Mouse (Mus musculus): ENCODE results near the gene Nfxl1. TPM values are rescaled to one million over a fixed set of nuclear protein-coding genes. Genes with fewer than 3 reads are reported as not detected.
"Not testable (repeated sequence)": the region's sequence is repeated elsewhere in the genome, so short reads cannot be mapped to it uniquely, and the experiment has no call there.

Nfxl1 gene
- polyA plus RNA-seq, 1 experiment: 0.24 TPM

- Histone ChIP-seq H3K27me3 (ENCODE audit: control insufficient read depth) (no peaks in the 10 kb centered on the region), H3K36me3 (ENCODE audit: control insufficient read depth) (no peaks in the 10 kb centered on the region), H3K9me3 (ENCODE audit: control insufficient read depth, low read length) (peaks cover 64% of the 10 kb centered on the region), H3K4me3 (replicated peaks) (no peak overlapping the region), H3K4me1 (ENCODE audit: control insufficient read depth) (peaks cover 5% of the 10 kb centered on the region)
- TF ChIP-seq TAL1 (IDR thresholded peaks at IDR 0.05; ENCODE audit: low read length) (no peak), GATA1 (IDR thresholded peaks at IDR 0.05; ENCODE audit: low read length) (no peak)
These were observed 6.1 kb upstream of the Nfxl1 start for GRCm38 (mm10) chr5:72565621-72566020.

GRCm38 (mm10) chr5:72563183-72563582 lies 3.7 kb upstream of the Nfxl1 start:
- H3K9me3 ChIP-seq (ENCODE audit: control insufficient read depth, low read length): peaks cover 44% of the 10 kb centered on the region
- H3K4me3 ChIP-seq (replicated peaks); H3K36me3 ChIP-seq (ENCODE audit: control insufficient read depth); H3K27me3 ChIP-seq (ENCODE audit: control insufficient read depth): not testable (repeated sequence)
- H3K4me1 ChIP-seq (ENCODE audit: control insufficient read depth): peaks cover 19% of the 10 kb centered on the region

GRCm38 (mm10) chr5:72560976-72561628 lies 1.6 kb upstream of the Nfxl1 start:
- peaks cover 27% of the 10 kb centered on the region for H3K9me3 ChIP-seq (ENCODE audit: control insufficient read depth, low read length)
- H3K36me3 ChIP-seq (ENCODE audit: control insufficient read depth): peaks cover under 1% of the 10 kb centered on the region
- H3K4me1 ChIP-seq (ENCODE audit: control insufficient read depth): peaks cover 20% of the 10 kb centered on the region
- no peak overlapping the region for H3K4me3 ChIP-seq (replicated peaks)
- TF ChIP-seq GATA1 (IDR thresholded peaks at IDR 0.05; ENCODE audit: low read length): no peak
- TF ChIP-seq TAL1 (IDR thresholded peaks at IDR 0.05; ENCODE audit: low read length): no peak
- H3K27me3 ChIP-seq (ENCODE audit: control insufficient read depth): no peaks in the 10 kb centered on the region

- H3K27me3 ChIP-seq (ENCODE audit: control insufficient read depth): no peaks in the 10 kb centered on the region
- peaks cover 20% of the 10 kb centered on the region for H3K4me1 ChIP-seq (ENCODE audit: control insufficient read depth)
- peak overlapping the region; percentile 97 for H3K4me3 ChIP-seq (replicated peaks)
- H3K9me3 ChIP-seq (ENCODE audit: control insufficient read depth, low read length): peaks cover 12% of the 10 kb centered on the region
- H3K36me3 ChIP-seq (ENCODE audit: control insufficient read depth): peaks cover 14% of the 10 kb centered on the region
- peak; percentile 44; the same call in 2 of the 3 replicates for TF ChIP-seq TAL1 (IDR thresholded peaks at IDR 0.05; ENCODE audit: low read length)
- no peak for TF ChIP-seq GATA1 (IDR thresholded peaks at IDR 0.05; ENCODE audit: low read length)
These were observed 563 bp downstream of the Nfxl1 start for GRCm38 (mm10) chr5:72558716-72559526.

- no peaks in the 10 kb centered on the region for H3K27me3 ChIP-seq (ENCODE audit: control insufficient read depth)
- H3K9me3 ChIP-seq (ENCODE audit: control insufficient read depth, low read length): no peaks in the 10 kb centered on the region
- peaks cover 31% of the 10 kb centered on the region for H3K36me3 ChIP-seq (ENCODE audit: control insufficient read depth)
- peaks cover 20% of the 10 kb centered on the region for H3K4me1 ChIP-seq (ENCODE audit: control insufficient read depth)
- H3K4me3 ChIP-seq (replicated peaks): no peak overlapping the region
- TF ChIP-seq TAL1 (IDR thresholded peaks at IDR 0.05; ENCODE audit: low read length) (no peak), GATA1 (IDR thresholded peaks at IDR 0.05; ENCODE audit: low read length) (no peak)
These were observed 3.2 kb downstream of the Nfxl1 start for GRCm38 (mm10) chr5:72556245-72556644.

GRCm38 (mm10) chr5:72551209-72551608 lies 8.3 kb downstream of the Nfxl1 start:
- H3K9me3 ChIP-seq (ENCODE audit: control insufficient read depth, low read length): no peaks in the 10 kb centered on the region
- TF ChIP-seq GATA1 (IDR thresholded peaks at IDR 0.05; ENCODE audit: low read length) (no peak), TAL1 (IDR thresholded peaks at IDR 0.05; ENCODE audit: low read length) (no peak)
- H3K36me3 ChIP-seq (ENCODE audit: control insufficient read depth): peaks cover 41% of the 10 kb centered on the region
- H3K4me3 ChIP-seq (replicated peaks): no peak overlapping the region
- no peaks in the 10 kb centered on the region for H3K27me3 ChIP-seq (ENCODE audit: control insufficient read depth)
- no peaks in the 10 kb centered on the region for H3K4me1 ChIP-seq (ENCODE audit: control insufficient read depth)

- peaks cover 38% of the 10 kb centered on the region for H3K36me3 ChIP-seq (ENCODE audit: control insufficient read depth)
- TF ChIP-seq GATA1 (IDR thresholded peaks at IDR 0.05; ENCODE audit: low read length): no peak
- TF ChIP-seq TAL1 (IDR thresholded peaks at IDR 0.05; ENCODE audit: low read length): no peak
- no peaks in the 10 kb centered on the region for H3K4me1 ChIP-seq (ENCODE audit: control insufficient read depth)
- H3K4me3 ChIP-seq (replicated peaks): no peak overlapping the region
- no peaks in the 10 kb centered on the region for H3K27me3 ChIP-seq (ENCODE audit: control insufficient read depth)
- H3K9me3 ChIP-seq (ENCODE audit: control insufficient read depth, low read length): no peaks in the 10 kb centered on the region
These were observed 30.6 kb downstream of the Nfxl1 start for GRCm38 (mm10) chr5:72528896-72529295.

- TF ChIP-seq TAL1 (IDR thresholded peaks at IDR 0.05; ENCODE audit: low read length): no peak
- no peak for TF ChIP-seq GATA1 (IDR thresholded peaks at IDR 0.05; ENCODE audit: low read length)
- Histone ChIP-seq H3K9me3 (ENCODE audit: control insufficient read depth, low read length) (no peaks in the 10 kb centered on the region), H3K4me1 (ENCODE audit: control insufficient read depth) (no peaks in the 10 kb centered on the region), H3K27me3 (ENCODE audit: control insufficient read depth) (no peaks in the 10 kb centered on the region), H3K4me3 (replicated peaks) (no peak overlapping the region), H3K36me3 (ENCODE audit: control insufficient read depth) (peaks cover 25% of the 10 kb centered on the region)
These were observed 45.7 kb downstream of the Nfxl1 start for GRCm38 (mm10) chr5:72513808-72514207.

GRCm38 (mm10) chr5:72505740-72506139 lies 53.7 kb downstream of the Nfxl1 start:
- Histone ChIP-seq H3K4me3 (replicated peaks) (no peak overlapping the region), H3K9me3 (ENCODE audit: control insufficient read depth, low read length) (no peaks in the 10 kb centered on the region), H3K27me3 (ENCODE audit: control insufficient read depth) (peaks cover 36% of the 10 kb centered on the region), H3K36me3 (ENCODE audit: control insufficient read depth) (no peaks in the 10 kb centered on the region), H3K4me1 (ENCODE audit: control insufficient read depth) (peaks cover 2% of the 10 kb centered on the region)
- no peak for TF ChIP-seq GATA1 (IDR thresholded peaks at IDR 0.05; ENCODE audit: low read length)

All from erythroblast, embryonic 14.5 days (primary cell).